Mouse (Mus musculus): ENCODE measurements around the gene Txndc5.

DNA sequence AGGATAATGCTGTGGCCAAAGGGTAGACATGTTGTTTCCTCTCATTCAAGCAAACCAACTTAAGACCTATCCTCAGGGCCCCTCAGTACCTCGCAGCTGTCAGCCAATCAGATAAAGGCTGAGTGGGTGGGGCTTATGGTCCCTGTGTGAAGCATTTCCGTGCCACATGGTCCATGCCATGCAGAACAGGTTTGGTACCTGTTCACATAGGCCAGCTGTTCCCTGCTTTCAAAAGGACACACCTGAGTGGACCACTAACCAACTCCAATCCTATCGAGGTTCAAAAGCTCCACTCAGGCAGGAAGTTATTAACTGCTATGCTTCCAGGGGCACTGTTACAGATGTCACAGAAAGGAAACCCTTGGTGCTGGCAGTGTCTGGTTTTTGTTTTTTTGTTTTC lies 25.6 kb upstream of the Txndc5 start:
- TF ChIP-seq POLR2A (IDR thresholded peaks at IDR 0.05; ENCODE audit: borderline replicate concordance, extremely low read depth, insufficient read depth, insufficient read length, poor library complexity, severe bottlenecking) = no peak
- no peak for TF ChIP-seq CTCF (IDR thresholded peaks at IDR 0.05; ENCODE audit: borderline replicate concordance, extremely low read depth, insufficient read depth, insufficient read length)

Measured in brain, embryonic 14.5 days (tissue).